Mouse (Mus musculus): Measurements from ENCODE around the gene Catsper4. TPM values are rescaled to one million over a fixed set of nuclear protein-coding genes. Genes with fewer than 3 reads are reported as not detected.
"Not testable (repeated sequence)": the region's sequence is repeated elsewhere in the genome, so short reads cannot be mapped to it uniquely, and the experiment has no call there.

Catsper4 gene
- 1 to 10 TPM; 1.3 to 1.4 TPM for total RNA-seq (2021)
- long read RNA-seq, experiment 1, partial matches to known transcripts, result 3 of 3 reads
- long read RNA-seq, experiment 1, other reads (novel, unspliced or antisense), result 0 of 3 reads
- long read RNA-seq, experiment 2, partial matches to known transcripts, result 5 of 5 reads
- long read RNA-seq, experiment 2, other reads (novel, unspliced or antisense), result 0 of 5 reads

DNA sequence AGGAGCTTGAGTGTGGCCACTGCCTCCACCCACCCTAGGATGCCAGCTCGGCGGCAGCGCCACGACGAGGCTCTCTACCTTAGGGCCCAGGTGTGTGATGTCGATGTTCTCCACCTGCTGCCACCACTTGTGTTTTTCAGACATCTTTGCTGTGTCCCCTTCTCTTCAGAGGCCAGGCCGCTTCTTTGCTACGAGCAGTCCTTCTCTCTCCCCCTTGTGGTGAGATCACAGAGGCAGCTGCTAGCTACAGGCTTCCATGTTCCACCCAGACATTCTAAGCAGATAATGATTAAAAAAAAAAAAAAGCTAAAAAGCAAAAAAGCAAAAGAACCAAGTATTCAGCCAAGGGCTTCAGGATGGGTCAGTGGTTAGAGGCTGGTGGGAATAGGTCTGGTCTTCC, at the start of gene Catsper4:
Gene Catsper4, minus strand, starts transcription at position 190 of the 400 bp plus-strand sequence.
- no peak for DNase-seq
- intact Hi-C loops (cut with DNase I), result no loop called here

DNA sequence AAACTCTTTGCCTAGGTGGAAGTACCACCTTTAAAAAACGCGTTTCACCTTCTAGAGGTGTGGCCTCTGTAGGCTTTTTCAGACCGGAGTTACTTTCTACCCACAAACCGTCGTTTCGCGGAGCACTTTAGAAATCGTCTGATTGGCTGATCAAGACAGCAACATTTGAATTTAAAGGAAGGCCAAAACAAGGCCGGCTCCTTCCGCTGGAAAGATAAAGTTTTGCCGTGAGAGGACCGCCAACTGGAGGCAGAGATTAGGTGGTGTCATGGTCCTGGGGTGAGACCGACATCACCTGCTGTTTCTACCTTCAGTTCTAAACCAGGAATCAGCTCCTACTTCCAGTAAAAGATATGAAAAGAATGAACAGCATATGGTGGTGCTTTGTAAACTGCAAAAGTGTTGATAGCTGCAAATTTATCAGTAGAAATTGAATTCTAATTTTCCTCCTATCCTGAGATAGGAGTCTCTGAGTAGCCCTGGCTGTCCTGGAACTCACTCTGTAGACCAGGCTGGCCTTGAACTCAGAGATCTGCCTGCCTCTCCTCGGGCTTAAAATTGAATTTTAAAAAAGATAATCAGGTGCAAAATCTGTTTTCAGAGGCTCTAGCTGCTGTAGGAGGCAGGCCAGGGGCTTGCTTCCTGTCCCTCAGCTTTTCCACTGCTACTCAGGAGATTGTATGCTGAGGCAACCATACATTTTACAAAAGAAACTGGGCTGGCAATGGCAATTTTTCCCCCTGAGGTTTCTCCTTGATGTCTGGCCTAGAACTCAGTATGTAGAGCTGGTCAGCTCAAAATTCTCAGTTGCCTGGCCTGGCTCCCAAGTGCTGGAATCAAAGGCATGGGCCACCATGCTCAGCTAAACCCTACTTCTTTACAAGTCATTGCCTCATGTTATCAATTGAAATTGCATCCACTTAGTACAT, 46.5 kb upstream of the Catsper4 start:
- intact Hi-C loops (cut with DNase I), result no loop called here
- DNase-seq, result no peak

DNA sequence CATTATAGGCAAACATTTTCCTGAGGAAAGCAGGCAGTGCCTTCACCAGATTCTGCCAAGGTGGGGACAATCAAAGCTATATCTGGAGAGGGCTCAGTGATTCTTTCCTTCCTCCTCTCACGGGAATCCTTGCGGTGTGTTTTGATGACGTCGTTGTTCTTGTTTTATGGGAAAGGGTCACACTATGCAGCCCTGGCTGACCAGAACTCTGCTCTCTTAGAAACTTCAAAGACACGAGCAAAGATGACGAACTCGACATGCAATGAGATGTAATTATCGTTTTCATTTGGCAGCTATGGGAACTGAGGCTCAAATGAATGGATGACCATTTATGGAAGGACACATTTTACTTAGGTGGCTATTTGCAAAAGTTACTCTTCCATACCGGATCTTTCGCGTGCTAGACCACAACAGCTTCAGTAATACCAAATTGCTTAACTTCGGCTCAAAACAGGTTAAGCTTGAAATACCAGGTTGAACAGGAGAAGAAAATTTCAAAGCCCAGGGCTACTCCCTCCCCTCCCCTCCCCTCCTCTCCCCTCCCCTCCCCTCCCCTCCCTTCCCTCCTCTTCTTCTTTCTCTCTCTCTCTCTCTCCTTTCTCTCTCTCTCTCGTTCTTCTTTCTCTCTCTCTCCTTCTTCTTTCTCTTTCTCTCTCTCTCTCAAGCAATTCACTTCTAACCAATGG, 45.7 kb upstream of the Catsper4 start:
- intact Hi-C loops (cut with DNase I), result no loop called here
- no peak for DNase-seq

DNA sequence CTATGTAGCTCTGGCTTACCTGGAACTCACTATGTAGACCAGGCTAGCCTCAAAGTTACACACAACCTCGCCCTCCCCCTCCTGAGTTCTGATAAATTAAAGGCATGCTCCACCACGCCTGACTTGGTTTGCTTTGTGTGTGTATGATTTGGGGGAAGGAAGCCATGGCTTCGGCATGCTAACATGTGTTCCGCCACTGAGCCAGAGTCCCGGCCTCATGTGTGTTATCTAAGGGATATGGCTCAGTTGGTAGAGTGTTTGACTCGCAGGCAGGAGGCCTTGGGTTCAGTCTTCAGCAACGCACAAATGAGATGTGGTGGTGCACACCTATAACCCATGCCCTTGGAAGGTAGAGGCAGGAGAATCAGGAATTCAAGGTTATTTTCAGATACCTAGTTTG, 44.8 kb upstream of the Catsper4 start:
- intact Hi-C loops (cut with DNase I), result no loop called here
- no peak for DNase-seq

DNA sequence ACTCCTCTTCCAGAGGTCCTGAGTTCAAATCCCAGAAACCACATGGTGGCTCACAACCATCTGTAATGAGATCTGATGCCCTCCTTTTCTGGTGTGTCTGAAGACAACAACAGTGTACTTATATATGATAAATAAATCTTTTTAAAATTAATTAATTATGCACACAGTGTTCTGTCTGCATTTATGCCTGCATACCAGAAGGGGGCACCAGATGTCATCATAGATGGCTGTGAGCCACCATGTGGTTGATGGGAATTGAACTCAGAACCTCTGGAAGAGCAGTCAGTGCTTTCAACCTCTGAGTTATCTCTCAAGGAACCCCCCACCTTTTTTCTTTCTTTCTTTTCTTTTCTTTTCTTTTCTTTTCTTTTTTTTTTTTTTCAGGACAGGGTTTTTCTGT, 42.4 kb upstream of the Catsper4 start:
- DNase-seq, result not testable (repeated sequence)
- intact Hi-C loops (cut with DNase I), result loop anchor here (5.0 kb wide), 1 partner anchor 108 kb away; no protein-coding TSS in a partner anchor

DNA sequence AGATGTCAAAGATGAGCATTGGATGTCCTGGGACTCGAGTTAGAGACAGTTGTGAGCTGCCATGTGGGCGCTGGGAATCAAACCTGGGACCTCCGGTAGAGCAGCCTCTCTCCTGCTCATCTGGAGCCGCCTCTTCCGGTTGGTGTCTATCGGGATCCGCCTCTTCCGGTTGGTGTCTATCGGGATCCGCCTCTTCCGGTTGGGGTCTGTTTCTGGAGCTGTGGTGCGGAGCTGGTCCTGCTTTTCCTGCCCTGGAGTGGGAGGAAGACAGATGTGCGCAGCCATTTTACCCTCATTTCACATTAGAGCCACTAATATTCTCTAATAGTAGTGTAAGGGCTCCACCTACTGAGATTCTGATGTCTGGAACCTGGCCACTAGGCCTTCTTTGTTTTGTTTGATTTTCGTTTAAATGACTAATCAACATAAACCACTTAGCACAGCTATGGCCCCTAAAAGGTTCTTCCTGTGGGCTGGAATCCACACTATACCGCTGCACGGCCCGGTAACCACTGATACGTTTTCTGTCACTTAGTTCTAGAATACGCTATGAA, 41.0 kb upstream of the Catsper4 start:
- no peak for DNase-seq
- intact Hi-C loops (cut with DNase I), result loop anchor here (5.0 kb wide), 1 partner anchor 109 kb away; no protein-coding TSS in a partner anchor

DNA sequence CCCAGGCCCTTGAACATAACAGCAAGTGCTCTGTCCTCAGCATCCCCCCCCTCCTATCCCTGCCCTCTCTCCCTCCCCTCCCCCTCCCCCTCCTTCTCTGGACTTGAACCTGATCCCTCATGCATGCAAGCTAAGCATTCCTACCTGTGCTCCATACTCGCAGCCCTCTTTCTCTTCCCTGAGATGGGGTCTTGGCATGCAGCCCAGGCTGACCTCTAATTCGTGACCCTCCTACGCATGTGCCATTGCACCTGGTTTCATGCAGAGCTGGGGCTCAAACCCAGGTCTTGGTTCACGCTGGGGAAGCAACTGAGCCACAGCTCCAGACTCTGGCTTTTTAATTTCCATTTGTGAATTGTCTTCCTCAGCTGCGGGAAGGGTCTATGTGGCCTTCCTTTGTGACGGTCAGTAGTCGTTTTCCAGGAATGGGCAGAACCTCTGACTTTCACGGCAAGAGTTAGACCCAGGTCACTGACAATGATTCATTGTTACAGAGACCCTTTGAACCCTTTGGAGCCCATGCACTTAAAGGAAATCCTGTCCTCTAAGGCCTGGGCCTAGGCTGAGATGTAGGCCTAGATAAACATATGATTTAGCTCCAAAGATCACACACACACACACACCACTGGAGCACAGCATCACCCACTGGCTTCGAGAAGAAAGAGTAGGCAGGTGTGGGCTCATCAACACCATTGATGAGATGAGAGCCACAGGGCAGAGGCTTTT, 38.8 kb upstream of the Catsper4 start:
- intact Hi-C loops (cut with DNase I), result loop anchor here (5.0 kb wide), 1 partner anchor 111 kb away; no protein-coding TSS in a partner anchor
- DNase-seq, result no peak

DNA sequence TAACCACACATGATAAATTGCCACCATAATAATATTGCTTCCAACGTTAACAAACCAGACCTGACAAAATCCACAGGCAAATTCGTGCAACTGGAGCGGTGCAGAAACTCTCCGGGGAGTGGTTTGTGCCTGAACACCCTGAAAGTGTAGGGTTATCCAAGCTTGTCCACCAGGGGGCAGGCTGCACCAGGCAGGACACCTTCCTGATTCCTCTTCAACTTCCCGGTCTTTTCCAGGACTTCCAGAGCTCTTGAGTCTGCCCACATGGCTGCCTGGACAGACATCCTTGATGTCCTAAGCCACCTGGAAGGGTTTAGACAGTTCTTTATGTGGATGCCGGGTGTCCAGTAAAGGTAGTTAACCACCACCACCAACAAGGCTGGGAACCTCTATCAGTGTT, 36.0 kb upstream of the Catsper4 start:
- intact Hi-C loops (cut with DNase I), result loop anchor here (2.0 kb wide), 1 partner anchor 126 kb away; no protein-coding TSS in a partner anchor
- peak in 1 of 2 experiments; percentile 58 for DNase-seq

DNA sequence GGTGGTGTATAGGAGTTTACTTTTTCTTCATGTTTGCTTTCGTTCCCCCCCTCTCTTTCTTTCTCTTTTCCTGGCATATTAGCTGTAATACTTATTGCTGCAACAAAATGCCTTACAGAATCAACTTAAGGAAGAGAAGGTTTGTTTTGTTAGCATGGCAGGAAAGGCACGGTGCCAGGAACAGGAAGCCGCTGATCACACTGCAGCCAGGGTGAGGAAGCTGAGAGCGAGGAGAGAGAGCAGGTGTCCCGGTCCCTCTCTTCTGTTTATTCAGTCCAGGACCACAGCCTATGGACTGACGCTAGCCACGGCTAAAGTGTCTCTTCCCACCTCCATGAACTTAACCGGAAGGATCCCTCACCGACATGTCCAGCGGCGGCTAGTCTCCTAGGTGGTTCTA, 31.2 kb upstream of the Catsper4 start:
- intact Hi-C loops (cut with DNase I), result no loop called here
- DNase-seq, result no peak

DNA sequence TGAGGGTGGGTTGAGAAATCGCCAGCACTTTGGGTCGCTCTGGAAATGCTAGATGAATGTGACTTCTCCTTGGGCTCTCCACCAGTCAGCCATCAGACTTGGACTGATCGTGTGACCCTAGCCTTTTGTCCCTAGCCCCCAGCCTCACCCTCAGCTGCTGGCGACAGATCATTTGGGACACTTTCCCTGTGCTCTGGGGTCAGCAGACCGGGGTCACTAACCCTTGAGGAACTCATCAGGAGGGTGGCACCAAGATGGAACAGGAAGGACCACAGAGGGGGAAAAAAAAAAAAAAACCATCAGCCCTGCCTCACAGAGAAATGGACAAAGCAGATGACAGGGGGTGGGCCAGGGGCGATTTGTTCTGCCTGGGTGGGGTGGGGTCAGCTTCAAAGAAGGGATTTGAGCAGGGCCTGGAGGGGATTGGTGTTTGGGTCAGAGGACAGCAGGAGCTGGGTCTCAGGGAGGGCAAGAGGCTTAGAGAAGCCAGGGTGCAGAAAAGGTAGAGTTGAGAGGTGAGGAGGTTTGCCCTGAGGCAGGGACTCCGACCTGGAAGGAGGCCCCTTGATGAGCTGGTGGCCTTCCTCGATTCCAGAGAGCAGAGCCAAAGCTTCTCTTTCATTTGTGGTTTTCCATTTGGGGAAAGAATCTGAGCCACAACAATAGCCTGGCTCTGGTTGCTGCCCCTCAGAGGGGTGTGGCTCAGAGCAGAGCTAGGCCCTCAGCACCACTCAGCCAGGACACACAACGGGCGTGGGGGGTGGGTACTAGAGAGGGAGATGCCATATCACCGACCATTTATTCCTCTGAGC, 30.2 kb upstream of the Catsper4 start:
- DNase-seq, result no peak
- intact Hi-C loops (cut with DNase I), result no loop called here

DNA sequence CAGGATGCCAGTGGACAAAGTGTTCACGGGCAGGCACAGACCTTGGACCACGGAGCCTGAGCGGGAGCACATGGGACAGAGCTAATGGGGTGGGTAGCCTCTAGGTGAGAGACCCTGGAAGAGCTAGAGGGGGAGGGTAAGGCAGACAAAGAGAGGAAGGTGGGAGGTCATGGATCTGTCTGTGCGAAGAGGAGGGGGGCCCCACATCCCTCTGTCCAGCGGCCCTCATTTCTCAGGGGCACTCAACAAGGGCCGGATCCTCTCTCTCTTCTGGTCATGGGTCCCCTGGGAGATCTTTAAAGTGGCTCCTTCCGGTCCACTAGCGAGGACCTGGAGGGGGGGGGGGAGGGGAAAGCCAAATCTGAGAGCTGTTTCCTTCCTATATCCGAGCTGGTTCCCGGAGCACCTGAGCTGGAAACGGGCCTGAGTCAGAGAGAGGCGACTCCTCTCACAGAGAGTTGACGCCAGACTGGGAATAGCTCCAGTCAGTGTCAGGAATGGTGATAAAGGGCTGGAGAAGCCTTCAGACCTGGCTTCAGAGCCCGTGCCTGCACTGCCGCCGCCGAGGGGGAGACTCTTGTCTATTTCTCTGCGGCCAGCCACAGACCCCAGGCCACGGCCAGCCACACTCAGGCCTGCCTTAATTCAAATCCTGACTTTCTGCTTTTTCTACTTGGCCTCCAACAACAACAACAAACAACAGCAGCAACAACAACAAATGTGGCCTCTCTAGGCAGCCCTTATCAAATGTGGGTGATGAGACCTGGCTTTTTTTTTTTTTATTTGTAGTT, 29.4 kb upstream of the Catsper4 start:
- intact Hi-C loops (cut with DNase I), result no loop called here
- DNase-seq, result no peak

DNA sequence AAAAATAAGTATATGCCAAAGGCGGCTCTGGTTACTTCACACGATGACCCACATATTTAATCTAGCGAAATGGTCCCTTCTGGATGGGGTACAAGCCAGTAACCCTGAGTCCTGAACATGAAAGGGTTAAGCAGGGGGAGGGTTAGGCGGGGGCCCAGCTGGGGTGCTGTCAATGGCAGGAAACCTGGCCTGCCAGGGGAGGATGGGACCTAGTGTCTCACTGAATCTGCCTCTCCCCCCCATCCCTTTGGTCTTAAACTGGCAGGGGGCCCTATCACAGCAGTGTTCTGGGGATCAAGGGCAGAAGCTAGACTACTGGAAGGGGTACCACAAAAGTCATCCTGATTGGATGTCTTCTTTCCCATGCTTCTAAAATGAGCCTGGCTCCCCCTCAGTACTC, 28.7 kb upstream of the Catsper4 start:
- no peak for DNase-seq
- intact Hi-C loops (cut with DNase I), result no loop called here

DNA sequence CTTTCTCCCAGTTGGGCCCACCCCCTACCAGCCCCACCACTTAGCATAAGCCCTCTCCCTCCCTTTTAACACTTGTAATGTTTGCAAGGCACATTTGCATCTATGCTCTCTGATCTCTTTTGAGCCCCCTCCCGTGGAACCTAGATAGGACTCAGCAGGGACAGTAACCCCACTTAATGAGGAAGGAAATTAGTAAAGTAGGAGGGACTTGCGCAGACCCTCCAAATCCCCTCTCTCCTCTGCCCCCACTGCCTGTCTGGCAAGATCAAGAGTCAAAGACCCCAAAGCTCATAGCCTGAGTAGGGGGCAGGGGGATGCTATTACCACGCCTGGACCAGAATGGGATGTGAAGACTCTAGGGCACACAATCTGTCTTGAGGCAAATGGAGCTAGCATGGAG, 27.7 kb upstream of the Catsper4 start:
- intact Hi-C loops (cut with DNase I), result loop anchor here (5.0 kb wide), 1 partner anchor 222 kb away; no protein-coding TSS in a partner anchor

DNA sequence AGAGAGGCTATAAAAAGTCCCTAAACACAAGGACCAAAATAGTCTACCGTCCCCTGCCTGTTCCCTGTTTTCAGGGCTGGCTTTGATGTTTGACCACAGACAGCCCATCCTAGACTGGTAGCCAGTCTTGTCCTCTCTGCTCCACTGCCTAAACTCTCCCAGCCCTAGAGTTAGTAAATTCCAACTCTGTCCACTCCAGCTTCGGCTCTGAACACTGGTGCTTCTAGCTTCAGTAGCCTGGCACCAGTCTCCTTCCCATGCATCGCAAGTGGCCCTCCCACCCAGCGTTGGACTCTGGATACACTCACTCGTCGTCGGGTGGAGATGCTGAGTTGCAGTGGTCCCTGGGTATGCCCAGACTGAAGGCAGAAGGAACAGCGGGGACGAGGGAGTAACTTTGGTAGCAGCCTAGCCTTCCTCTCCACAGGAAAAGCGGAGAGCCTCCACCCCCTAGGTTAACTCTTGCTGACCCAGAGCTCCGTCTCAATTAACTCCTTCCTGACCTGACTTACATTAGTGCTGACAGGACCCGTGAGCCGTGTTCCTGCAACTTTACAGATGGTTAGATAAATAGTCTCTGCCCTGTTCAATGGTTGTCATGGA, 26.6 kb upstream of the Catsper4 start, which contains the start of gene Grrp1:
Gene Grrp1, minus strand, starts transcription at position 385 of the 603 bp plus-strand sequence.
- no peak for DNase-seq

More for the DNA sequence above, 27.7 kb upstream of the Catsper4 start:
- no peak for DNase-seq

DNA sequence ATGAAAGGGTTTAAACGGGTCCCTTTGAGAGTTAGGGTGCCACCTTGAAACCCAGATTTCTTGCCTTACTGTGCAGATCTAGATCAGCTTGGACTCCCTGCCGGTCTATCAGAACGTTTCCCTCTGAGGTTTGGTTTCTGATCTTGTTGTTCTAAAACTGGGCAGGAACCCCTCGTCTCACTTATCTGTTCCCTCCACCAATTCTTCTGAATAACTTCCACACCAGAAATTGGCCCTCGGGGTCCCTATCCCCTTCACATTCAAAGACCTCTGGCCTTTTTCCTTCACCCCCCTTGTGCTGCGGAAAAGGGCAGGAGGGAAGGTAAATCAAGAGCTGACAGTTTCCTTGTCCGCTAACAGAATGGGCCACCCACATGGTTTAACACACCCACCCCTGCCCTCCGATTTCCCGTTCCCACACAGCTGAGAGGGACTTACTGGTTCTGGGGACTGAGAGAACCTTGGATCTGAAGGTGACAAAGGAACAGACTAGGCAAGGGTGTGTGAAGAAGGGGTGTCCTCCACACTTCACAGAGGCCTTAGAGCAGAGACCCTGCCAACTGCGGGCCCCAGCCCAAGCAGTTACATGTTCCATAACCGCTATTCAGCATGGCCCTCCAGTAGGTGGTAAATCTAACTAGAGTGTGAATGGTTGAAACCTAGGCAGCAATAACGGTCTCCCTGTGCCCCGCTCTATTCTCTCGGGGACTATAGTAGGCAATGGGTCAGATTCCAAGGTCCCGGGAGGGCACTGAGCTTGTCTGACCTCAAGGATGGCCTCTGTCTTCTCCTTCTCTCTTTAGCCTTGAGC, 25.9 kb upstream of the Catsper4 start:
- DNase-seq, result no peak
- intact Hi-C loops (cut with DNase I), result loop anchor here (5.0 kb wide), 1 partner anchor 224 kb away; no protein-coding TSS in a partner anchor

More for the DNA sequence above, 26.6 kb upstream of the Catsper4 start, which contains the start of gene Grrp1:
- intact Hi-C loops (cut with DNase I), result loop anchor here (5.0 kb wide), 1 partner anchor 223 kb away; no protein-coding TSS in a partner anchor

DNA sequence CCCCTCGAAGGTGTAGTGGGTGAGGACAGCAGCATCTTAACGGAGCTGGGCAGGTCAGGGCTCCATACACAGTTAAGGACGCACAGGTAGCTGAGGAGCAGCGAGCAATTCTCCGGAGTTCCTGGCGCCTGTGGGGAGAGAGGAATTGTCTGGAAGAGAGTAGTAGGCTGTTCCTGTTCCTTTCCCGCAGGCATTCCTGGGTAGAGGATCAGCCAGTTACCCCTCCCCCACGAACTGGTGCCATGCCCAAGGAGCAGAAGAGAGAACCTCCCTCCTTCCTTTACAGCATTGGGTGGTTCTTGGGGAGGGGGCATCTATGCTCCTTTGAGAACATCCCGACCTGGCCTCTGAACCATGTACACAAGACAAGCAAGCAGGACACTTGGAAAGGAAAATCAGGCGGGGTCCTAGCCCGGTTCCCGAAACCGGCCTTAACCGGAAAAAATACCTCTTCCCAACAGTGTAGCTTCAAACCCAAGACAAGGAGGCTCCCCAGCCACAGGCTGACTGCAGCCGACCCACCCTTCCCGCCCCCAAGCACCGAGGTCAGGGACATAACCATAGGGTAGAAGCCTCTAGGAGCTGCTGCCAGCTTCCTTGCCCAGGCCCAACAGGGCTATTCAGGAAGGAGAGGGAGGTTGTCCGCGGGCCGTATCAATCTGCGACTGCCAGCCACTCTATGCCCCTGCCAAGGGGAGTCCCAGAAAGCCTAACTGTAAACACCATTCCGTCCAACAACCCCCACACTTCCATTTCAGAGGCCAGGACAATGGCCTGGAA, 25.1 kb upstream of the Catsper4 start:
- DNase-seq, result no peak
- intact Hi-C loops (cut with DNase I), result loop anchor here (5.0 kb wide), 1 partner anchor 225 kb away; no protein-coding TSS in a partner anchor
